Mouse (Mus musculus) forebrain, embryonic 14.5 days (tissue): Measurements from ENCODE around the gene Immt. TPM values are rescaled to one million over a fixed set of nuclear protein-coding genes. Genes with fewer than 3 reads are reported as not detected.

Experiments used
- ATAC-seq: fragments of 200-750 bp; cut with Nextera tagmentation; 2 replicates; pipeline ENCODE4 v1.8.0; 2017; ENCODE audit warnings: mild to moderate bottlenecking, moderate library complexity
- DNase-seq: peaks from one replicate; pipeline ENCODE4 v3.0.0-alpha.2; 2015; ENCODE audit warnings: low spot score
- H3K27ac ChIP-seq: fragments of 300-500 bp; sonication (generic); 2 replicates; pipeline ENCODE4 v1.5.1; 2014; ENCODE audit warnings: low read depth, mild to moderate bottlenecking, control low read depth, low read length, moderate library complexity
- H3K27me3 ChIP-seq: fragments of 300-500 bp; sonication (generic); replicated peaks from 2 replicates; pipeline ENCODE4 v1.6.1; 2014; ENCODE audit warnings: low read length, control low read depth, mixed read lengths; ENCODE audit not compliant: control insufficient read depth, insufficient read depth
- H3K36me3 ChIP-seq: fragments of 300-500 bp; sonication (generic); 2 replicates; pipeline ENCODE4 v1.6.1; 2014; ENCODE audit warnings: low read length, control low read depth; ENCODE audit not compliant: control insufficient read depth, insufficient read depth
- H3K4me1 ChIP-seq: fragments of 300-500 bp; sonication (generic); 2 replicates; pipeline ENCODE4 v1.6.1; 2014; ENCODE audit warnings: antibody characterized with exemption, low read length, control low read depth; ENCODE audit not compliant: control insufficient read depth, insufficient read depth
- H3K4me2 ChIP-seq: fragments of 300-500 bp; sonication (generic); 2 replicates; pipeline ENCODE4 v1.6.1; 2014; ENCODE audit warnings: mild to moderate bottlenecking, control low read depth, low read length
- H3K4me3 ChIP-seq: fragments of 300-500 bp; sonication (generic); 2 replicates; pipeline ENCODE4 v1.5.1; 2014; ENCODE audit warnings: low read depth, low read length, control low read depth
- H3K9ac ChIP-seq: fragments of 300-500 bp; sonication (generic); 2 replicates; pipeline ENCODE4 v1.6.1; 2014; ENCODE audit warnings: mild to moderate bottlenecking, low read length, control low read depth, moderate library complexity
- H3K9me3 ChIP-seq: fragments of 300-500 bp; sonication (generic); replicated peaks from 2 replicates; pipeline ENCODE4 v1.6.1; 2016; ENCODE audit warnings: low read length, control low read depth, mixed read lengths; ENCODE audit not compliant: control insufficient read depth
- WGBS: fragments of 180-500 bp; shearing (Covaris S2); extraction: QIAGEN DNeasy Blood & Tissue Kit; methylation state at CpG from one replicate; pipeline ENCODE4 v1.1.7; 2014; 5-methylcytosine and 5-hydroxymethylcytosine counted together
- polyA plus RNA-seq: library from polyadenylated mRNA; unstranded; fragments of >200 nt; fragmentation: Nextera tagmentation; extraction: Ambion mirVana; gene quantifications from 2 replicates; pipeline ENCODE4 v1.2.1, GENCODE M21; 2014

Gene Immt
- 157 and 163 TPM in 2 replicates for polyA plus RNA-seq

- peak within 1 kb of the TSS; percentile 96 for H3K4me3 ChIP-seq
- H3K4me1 ChIP-seq: peaks cover 12% of the 10 kb centered on the region
- H3K9ac ChIP-seq: peak within 1 kb of the TSS; percentile 86
- ATAC-seq (peak; percentile 99), DNase-seq (peak; percentile 98)
- no peaks in the 10 kb centered on the region for H3K9me3 ChIP-seq
- H3K36me3 ChIP-seq: 0 out of 2 replicates have a peak, but pooled peaks cover 5% of the 10 kb centered on the region
- no peaks in the 10 kb centered on the region for H3K27me3 ChIP-seq
- peak within 1 kb of the TSS; percentile 89 for H3K27ac ChIP-seq
- H3K4me2 ChIP-seq: peak within 1 kb of the TSS; percentile 67
- WGBS: under 1% methylated on average over 64 of the region's 64 CpGs
Observed at GRCm38 (mm10) chr6:71830690-71831580, at the start of gene Immt. Gene Immt, plus strand, starts transcription at chr6:71831331.

- Histone ChIP-seq H3K27ac (no peak overlapping the region), H3K27me3 (no peaks in the 10 kb centered on the region), H3K4me3 (no peak overlapping the region), H3K4me2 (no peak overlapping the region), H3K36me3 (peaks cover 21% of the 10 kb centered on the region), H3K4me1 (no peaks in the 10 kb centered on the region), H3K9ac (no peak overlapping the region), H3K9me3 (no peaks in the 10 kb centered on the region)
- DNase-seq: no peak
- ATAC-seq: no peak
- WGBS: 90% methylated on average over 5 of the region's 5 CpGs
Observed at GRCm38 (mm10) chr6:71783165-71783564, 48.0 kb upstream of the Immt start.

GRCm38 (mm10) chr6:71788348-71788747, 42.8 kb upstream of the Immt start:
- no peak overlapping the region for H3K27ac ChIP-seq
- ATAC-seq: no peak
- no peak overlapping the region for H3K9ac ChIP-seq
- DNase-seq: no peak
- H3K9me3 ChIP-seq: no peaks in the 10 kb centered on the region
- H3K4me2 ChIP-seq: no peak overlapping the region
- H3K36me3 ChIP-seq: peaks cover 11% of the 10 kb centered on the region
- no peaks in the 10 kb centered on the region for H3K27me3 ChIP-seq
- 88% methylated on average over 9 of the region's 9 CpGs for WGBS
- no peaks in the 10 kb centered on the region for H3K4me1 ChIP-seq
- H3K4me3 ChIP-seq: no peak overlapping the region

- no peak overlapping the region for H3K4me3 ChIP-seq
- H3K27ac ChIP-seq: no peak overlapping the region
- H3K27me3 ChIP-seq: no peaks in the 10 kb centered on the region
- no peaks in the 10 kb centered on the region for H3K4me1 ChIP-seq
- H3K4me2 ChIP-seq: no peak overlapping the region
- H3K36me3 ChIP-seq: peaks cover 22% of the 10 kb centered on the region
- WGBS: 87% methylated on average over 6 of the region's 6 CpGs
- no peaks in the 10 kb centered on the region for H3K9me3 ChIP-seq
- DNase-seq (no peak), ATAC-seq (no peak)
- H3K9ac ChIP-seq: no peak overlapping the region
Observed at GRCm38 (mm10) chr6:71791771-71792170, 39.4 kb upstream of the Immt start.

GRCm38 (mm10) chr6:71799391-71799790, 31.7 kb upstream of the Immt start:
- no peaks in the 10 kb centered on the region for H3K4me1 ChIP-seq
- H3K27ac ChIP-seq: no peak overlapping the region
- no peak overlapping the region for H3K4me2 ChIP-seq
- no peaks in the 10 kb centered on the region for H3K9me3 ChIP-seq
- ATAC-seq (no peak), DNase-seq (no peak)
- no peak overlapping the region for H3K9ac ChIP-seq
- H3K36me3 ChIP-seq: peaks cover 32% of the 10 kb centered on the region; the same call in 1 of the 2 replicates
- H3K27me3 ChIP-seq: no peaks in the 10 kb centered on the region
- no peak overlapping the region for H3K4me3 ChIP-seq
- WGBS: 86% methylated on average over 3 of the region's 3 CpGs

GRCm38 (mm10) chr6:71801011-71801713, 30.0 kb upstream of the Immt start:
- Histone ChIP-seq H3K4me2 (no peak overlapping the region), H3K27me3 (no peaks in the 10 kb centered on the region), H3K4me3 (no peak overlapping the region), H3K9me3 (no peaks in the 10 kb centered on the region), H3K9ac (no peak overlapping the region), H3K36me3 (peaks cover 22% of the 10 kb centered on the region; the same call in 1 of the 2 replicates), H3K27ac (no peak overlapping the region), H3K4me1 (no peaks in the 10 kb centered on the region)
- ATAC-seq (no peak), DNase-seq (no peak)
- 60% methylated on average over 7 of the region's 7 CpGs for WGBS

- Histone ChIP-seq H3K4me1 (no peaks in the 10 kb centered on the region), H3K9me3 (no peaks in the 10 kb centered on the region), H3K4me3 (no peak overlapping the region), H3K36me3 (peaks cover 19% of the 10 kb centered on the region; the same call in 1 of the 2 replicates), H3K4me2 (no peak overlapping the region), H3K9ac (no peak overlapping the region), H3K27me3 (no peaks in the 10 kb centered on the region), H3K27ac (no peak overlapping the region)
- no peak for DNase-seq
- 78% methylated on average over 10 of the region's 10 CpGs for WGBS
- no peak for ATAC-seq
Observed at GRCm38 (mm10) chr6:71801714-71802094, 29.4 kb upstream of the Immt start.

- H3K4me2 ChIP-seq: no peak overlapping the region
- no peak overlapping the region for H3K4me3 ChIP-seq
- WGBS: 94% methylated on average over 1 of the region's 1 CpGs
- no peaks in the 10 kb centered on the region for H3K27me3 ChIP-seq
- H3K27ac ChIP-seq: peak overlapping the region; percentile 55; the same call in 1 of the 2 replicates
- 0 out of 2 replicates have a peak overlapping the region, but pooled peaks have one; percentile 9 for H3K9ac ChIP-seq
- ATAC-seq (peak; percentile 27; the same call in 1 of the 2 replicates), DNase-seq (no peak)
- H3K4me1 ChIP-seq: no peaks in the 10 kb centered on the region
- peaks cover 27% of the 10 kb centered on the region; the same call in 1 of the 2 replicates for H3K36me3 ChIP-seq
- no peaks in the 10 kb centered on the region for H3K9me3 ChIP-seq
Observed at GRCm38 (mm10) chr6:71803609-71804008, 27.5 kb upstream of the Immt start.
